Mouse (Mus musculus) MEL (cell line): Measurements from ENCODE around the gene Mllt11.

Experiments
- CHD2 ChIP-seq: IDR thresholded peaks from 2 replicates; pipeline ENCODE4 v1.6.1; 2011; ENCODE audit warnings: low read length, improper control_type of control experiment
- CTCF ChIP-seq, 3 experiments: IDR thresholded peaks in 2 of 3; conservative IDR thresholded peaks in 1 of 3; 2 replicates each; pipeline ENCODE4 v1.5.1; 2011 to 2012; ENCODE audit warnings: low read length in 3 of 3, low read depth in 2 of 3, mild to moderate bottlenecking in 2 of 3, improper control_type of control experiment in 1 of 3, inconsistent platforms in 1 of 3, mixed read lengths in 1 of 3, moderate library complexity in 1 of 3; ENCODE audit not compliant: control insufficient read depth in 1 of 3, insufficient read depth in 1 of 3, poor library complexity in 1 of 3, severe bottlenecking in 1 of 3
- ETS1 ChIP-seq: IDR thresholded peaks from 2 replicates; pipeline ENCODE4 v1.6.1; 2012; ENCODE audit warnings: low read depth, mild to moderate bottlenecking, inconsistent platforms, low read length, improper control_type of control experiment, moderate library complexity
- MXI1 ChIP-seq: IDR thresholded peaks from 2 replicates; pipeline ENCODE4 v1.6.1; 2011; ENCODE audit warnings: mild to moderate bottlenecking, low read depth, low read length, improper control_type of control experiment
- MYB ChIP-seq: IDR thresholded peaks from 2 replicates; pipeline ENCODE4 v1.6.1; 2011; ENCODE audit warnings: mild to moderate bottlenecking, low read depth, low read length, improper control_type of control experiment
- POLR2A ChIP-seq, 2 experiments: IDR thresholded peaks; 2 replicates each; pipeline ENCODE4 v1.6.1; 2011 to 2012; ENCODE audit warnings: low read length in 2 of 2, mild to moderate bottlenecking in 2 of 2, control low read depth in 1 of 2, improper control_type of control experiment in 1 of 2, low read depth in 1 of 2, moderate library complexity in 1 of 2; ENCODE audit not compliant: control insufficient read depth in 1 of 2, insufficient read depth in 1 of 2, poor library complexity in 1 of 2
- ZKSCAN1 ChIP-seq: IDR thresholded peaks from 2 replicates; pipeline ENCODE4 v1.6.1; 2012; ENCODE audit warnings: low read depth, mild to moderate bottlenecking, inconsistent platforms, low read length, improper control_type of control experiment, moderate library complexity

- TF ChIP-seq CTCF (IDR thresholded peaks at IDR 0.05 in 2 of 3, conservative IDR thresholded peaks at IDR 0.05 in 1 of 3; ENCODE audit: control insufficient read depth in 1 of 3, insufficient read depth in 1 of 3, low read depth in 2 of 3, low read length in 3 of 3, poor library complexity in 1 of 3, severe bottlenecking in 1 of 3) (no peak), MYB (no peak), POLR2A (IDR thresholded peaks at IDR 0.05; ENCODE audit: control insufficient read depth in 1 of 2, insufficient read depth in 1 of 2, low read depth in 1 of 2, low read length in 2 of 2, poor library complexity in 1 of 2) (no peak), ETS1 (no peak), CHD2 (no peak), ZKSCAN1 (no peak), MXI1 (no peak)
These were observed 53.0 kb downstream of the Mllt11 start for GRCm38 (mm10) chr3:95178948-95179347.
